Mouse (Mus musculus) adrenal gland, postnatal 4 days (tissue): Measurements from ENCODE around the gene Hexim1. TPM values are rescaled to one million over a fixed set of nuclear protein-coding genes. Genes with fewer than 3 reads are reported as not detected.

Experiments used
- DNase-seq, 2 experiments: peaks; one replicate each; pipeline ENCODE4 v3.0.0; 2021 to 2022; ENCODE audit warnings: low spot score in 2 of 2, mixed read lengths in 2 of 2
- total RNA-seq, 2 experiments: library from RNA; stranded (reverse); gene quantifications; 2 replicates each; pipeline ENCODE4 v1.2.3; 2021

The Hexim1 gene
- total RNA-seq, 2 experiments from 2014 or later = 50.6 to 53.4 TPM

DNA sequence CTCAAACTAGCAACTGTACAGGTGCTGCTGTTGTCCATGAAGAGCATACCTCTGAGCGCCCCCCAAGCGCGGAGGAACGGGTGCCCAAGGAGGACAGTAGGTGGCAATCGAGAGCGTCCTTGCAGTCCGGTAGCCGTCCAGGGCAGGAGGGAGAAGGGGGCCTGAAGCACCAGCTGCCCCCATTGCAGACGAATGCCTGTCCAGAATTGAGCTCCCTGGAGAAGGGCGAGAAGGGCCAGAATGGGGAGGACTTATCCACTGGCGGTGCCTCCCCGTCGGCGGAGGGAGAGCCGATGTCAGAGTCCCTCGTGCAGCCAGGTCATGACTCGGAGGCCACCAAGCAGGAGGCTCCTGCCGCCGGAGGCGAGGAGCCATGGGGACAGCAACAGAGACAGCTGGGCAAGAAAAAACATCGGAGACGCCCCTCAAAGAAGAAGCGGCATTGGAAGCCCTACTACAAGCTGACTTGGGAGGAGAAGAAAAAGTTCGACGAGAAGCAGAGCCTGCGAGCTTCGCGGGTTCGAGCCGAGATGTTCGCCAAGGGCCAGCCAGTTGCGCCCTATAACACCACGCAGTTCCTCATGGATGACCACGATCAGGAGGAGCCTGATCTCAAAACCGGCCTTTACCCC is 1.0 kb downstream of the Hexim1 start:
- DNase-seq = peak; percentile 51 to 62

DNA sequence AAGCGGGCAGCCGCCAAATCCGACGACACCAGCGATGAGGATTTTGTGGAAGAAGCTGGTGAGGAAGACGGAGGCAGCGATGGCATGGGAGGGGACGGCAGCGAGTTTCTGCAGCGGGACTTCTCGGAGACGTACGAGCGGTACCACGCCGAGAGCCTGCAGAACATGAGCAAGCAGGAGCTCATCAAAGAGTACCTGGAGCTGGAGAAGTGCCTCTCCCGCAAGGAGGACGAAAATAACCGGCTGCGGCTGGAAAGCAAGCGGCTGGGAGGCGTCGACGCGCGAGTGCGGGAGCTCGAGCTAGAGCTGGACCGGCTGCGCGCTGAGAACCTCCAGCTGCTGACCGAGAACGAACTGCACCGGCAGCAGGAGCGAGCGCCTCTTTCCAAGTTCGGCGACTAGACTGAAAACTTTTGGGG is 1.6 kb downstream of the Hexim1 start:
- no peak for DNase-seq

DNA sequence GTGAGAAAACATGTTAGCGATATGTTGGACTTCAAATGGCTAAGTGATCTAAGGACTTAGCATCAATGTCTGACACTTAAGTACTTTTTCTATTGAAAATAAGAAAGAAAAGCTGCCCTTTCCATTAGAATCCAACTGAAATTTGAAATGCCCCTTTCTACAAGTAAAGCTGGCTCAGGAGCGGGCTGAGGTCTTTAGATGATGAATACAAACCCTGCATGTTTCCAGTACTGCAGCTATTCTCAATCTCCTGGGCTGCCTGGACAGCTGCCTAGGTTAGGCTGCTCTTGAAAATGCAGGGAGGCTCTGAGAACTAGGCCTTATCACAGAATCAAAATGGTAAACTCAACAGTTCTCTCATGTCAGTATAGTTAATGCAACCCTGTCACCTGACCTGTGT is 2.8 kb downstream of the Hexim1 start:
- no peak for DNase-seq

DNA sequence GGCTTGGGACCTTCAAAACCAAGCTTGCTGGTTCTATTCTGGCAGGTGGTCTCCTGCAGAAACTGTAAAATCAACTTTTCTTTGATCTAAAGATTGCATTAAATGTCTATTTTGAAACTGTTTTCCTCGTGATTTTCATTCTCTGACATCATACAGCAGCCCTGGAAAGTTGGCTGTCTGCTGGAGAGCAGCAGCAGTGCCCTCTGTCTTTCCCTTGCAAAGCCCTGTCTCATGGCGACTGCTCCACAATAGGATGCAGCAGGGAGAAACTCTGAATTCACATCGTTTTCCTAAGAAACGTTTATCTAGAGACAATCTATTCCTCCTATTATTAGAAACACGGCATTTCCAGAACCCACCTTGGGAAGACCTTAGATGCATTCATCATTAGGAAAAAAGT is 3.6 kb downstream of the Hexim1 start:
- DNase-seq = no peak

DNA sequence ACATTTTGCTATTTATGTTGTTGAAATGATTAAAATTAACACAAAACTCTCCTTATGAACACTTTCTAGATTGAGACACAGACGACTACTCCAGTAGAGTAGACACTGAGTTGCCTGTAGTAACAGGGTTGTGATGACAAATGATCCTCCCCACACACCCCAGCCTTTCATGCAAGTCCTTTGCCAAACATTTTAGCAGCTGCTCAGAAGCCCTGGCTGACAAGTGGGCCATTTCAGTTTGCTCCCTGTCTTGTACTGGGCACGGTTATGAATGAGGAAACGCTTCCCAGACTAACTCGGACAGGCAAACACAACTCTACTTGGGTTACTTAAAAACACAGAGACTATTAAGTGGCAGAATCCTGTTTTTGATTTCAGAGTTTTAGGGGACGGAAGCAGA is 4.3 kb downstream of the Hexim1 start:
- DNase-seq = no peak

DNA sequence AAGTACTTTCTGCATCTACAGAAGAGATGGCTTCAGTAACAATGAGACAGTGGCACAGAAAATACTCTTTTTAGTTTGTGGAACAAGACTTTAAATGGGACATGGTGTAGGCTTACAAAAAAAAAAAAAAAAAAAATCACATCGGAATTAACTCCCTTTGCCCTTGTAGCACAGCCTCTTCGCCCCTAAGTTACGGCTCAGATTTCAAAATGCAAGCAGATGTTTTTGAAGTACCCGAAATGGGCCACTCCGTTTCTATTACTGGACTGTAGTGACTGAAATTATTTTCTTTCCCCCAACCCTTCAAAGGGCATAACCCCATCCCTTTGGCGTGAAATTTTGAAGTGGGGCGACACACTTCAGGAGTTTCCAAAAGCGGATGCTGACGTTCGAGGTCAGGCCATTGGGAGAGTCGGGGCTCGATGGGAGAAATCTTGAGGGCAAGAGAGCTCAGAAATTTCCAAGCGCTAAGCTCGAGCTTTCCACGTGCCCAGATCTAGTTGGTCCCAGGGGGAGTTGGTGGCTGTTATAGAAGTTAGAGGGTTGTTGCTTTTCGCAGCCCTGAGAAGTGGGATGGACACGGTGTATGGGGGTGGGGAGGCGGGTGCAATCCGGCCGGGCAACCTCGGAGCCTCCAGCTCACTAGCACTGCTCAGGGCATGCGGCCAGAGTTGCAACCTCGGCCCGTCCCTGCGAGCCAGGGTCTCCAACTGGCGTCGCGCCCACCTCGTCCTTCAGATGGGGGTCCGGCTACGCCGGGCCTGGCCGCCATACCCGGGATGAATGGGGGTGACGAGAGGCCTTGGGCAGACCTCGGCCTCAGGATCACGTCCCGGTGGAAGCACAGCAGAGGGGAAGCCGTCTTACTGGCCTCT is 15.9 kb downstream of the Hexim1 start, which contains the start of gene Hexim2:
Gene Hexim2 (plus strand): TSS at position 729 of the 875 bp plus-strand sequence.
- peak; percentile 47 to 52 for DNase-seq

DNA sequence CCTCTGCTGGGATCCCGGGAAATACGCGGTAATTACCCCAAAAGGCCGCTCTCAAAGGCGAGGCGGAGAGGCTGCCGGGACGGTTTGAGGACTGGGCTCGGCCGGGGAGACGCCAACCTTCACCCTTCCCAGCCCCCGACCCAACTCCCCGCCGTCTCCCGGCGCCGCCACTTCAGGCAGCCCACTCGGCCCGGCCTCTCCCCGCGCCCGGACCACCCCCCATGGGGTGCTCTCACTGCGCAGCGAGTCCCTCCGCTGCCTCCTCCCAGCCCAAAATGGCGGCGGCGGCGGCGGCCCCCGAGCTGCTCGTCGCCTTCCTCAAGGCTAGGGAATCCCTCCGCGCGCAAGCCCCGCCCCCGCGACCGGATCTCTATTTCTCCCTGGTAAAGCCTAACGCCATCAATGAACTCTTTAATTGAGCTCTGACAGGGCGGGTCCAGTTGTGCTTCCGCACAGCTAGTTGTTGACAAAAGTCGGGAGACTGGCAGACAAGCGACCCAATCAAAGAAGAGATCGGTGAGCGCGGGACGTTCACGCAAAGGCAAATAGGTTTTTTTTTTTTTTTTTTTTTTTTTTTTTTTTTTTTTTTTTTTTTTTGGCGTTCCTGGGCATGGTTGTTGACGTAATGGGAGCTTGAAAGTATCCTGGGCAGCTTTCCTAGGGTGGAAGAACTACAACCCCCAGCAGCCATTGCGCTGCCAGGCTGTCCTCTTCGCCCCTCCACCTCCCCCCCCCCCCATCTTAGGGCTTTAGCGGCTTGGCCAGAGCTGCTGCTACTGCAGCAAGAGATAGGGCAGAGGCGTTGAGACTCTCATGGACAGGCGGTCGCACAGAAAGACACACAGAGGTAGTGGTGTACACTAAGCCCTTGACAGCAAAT is 16.8 kb downstream of the Hexim1 start:
- peak; percentile 99 for DNase-seq

DNA sequence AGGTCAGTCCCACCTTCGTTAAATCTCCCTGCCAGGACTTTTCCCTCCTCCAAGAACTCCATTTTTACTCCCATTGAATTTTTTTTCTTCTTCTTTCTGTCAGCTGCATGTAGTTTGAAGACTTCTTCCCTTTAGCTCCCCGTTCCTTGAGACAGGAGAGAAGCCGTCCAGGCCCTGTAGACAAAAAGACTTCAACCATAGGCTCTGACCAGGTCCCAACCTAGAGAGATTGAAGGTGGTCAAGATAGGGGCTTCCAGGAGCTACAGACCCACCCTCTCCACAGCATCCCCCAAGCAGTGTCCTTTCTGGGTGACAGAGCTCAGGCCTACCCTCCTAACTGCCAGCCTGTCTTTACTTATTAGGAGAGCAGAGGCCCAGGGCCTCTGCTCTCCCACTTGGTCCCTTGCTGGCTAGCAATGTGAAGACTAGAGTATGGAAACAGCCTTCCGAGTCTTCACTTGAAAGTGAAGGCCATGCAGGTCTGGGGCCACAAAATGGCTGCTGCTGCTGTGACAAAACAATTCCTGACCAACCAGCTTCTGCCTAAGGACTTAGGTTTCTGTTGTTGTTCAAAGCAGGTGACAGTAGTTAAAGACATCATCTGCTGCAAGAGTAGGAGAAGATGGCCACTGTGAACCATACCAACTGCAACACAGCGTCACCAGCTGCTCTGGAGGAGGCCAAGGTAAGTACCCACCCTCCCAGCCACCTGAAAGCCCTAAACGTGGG is 17.6 kb downstream of the Hexim1 start:
- DNase-seq = no peak

DNA sequence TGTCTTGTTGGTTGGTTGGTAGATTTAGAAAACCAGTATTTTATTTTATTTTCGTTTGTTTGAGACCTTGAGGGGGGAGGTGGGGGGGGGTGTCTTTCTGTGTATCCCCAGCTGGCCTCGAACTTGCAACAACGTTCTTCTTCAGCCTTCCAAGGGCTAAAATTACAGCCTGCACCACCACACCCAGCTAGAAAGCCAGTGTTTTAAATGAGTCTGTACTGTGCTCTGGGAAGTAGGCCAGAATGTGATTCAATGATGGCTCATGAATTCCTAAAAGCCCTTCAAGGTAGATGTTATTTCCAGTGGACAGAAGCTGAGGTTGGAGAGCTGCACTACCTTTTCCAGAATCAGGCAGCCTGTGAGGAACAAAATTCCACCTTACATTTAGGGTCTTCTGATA is 18.2 kb downstream of the Hexim1 start:
- DNase-seq = no peak

DNA sequence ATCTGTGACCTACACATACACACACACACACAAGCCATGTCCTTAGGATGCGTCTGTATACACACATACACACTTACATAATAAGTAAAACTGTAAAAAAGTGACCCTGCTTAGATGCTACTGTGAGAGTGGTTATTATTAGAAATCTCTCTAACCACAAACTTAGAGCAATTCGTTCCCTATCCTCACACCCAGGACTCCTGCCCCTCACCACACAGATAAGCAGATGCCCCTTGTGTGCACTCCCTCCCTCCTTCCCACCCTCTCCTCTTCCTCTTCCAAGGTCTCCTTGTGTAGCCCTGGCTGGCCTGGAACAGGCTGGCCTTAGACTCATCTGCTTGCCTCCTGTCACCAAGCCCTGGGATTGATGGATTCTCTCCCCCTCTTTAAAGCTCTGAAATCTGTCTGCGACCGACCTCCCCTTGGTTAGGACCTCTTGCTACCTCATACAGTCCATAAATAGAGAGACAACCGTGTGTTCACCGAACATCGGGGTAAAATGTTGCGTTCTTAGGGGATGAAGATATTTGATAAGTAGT is 20.1 kb downstream of the Hexim1 start:
- DNase-seq = no peak

DNA sequence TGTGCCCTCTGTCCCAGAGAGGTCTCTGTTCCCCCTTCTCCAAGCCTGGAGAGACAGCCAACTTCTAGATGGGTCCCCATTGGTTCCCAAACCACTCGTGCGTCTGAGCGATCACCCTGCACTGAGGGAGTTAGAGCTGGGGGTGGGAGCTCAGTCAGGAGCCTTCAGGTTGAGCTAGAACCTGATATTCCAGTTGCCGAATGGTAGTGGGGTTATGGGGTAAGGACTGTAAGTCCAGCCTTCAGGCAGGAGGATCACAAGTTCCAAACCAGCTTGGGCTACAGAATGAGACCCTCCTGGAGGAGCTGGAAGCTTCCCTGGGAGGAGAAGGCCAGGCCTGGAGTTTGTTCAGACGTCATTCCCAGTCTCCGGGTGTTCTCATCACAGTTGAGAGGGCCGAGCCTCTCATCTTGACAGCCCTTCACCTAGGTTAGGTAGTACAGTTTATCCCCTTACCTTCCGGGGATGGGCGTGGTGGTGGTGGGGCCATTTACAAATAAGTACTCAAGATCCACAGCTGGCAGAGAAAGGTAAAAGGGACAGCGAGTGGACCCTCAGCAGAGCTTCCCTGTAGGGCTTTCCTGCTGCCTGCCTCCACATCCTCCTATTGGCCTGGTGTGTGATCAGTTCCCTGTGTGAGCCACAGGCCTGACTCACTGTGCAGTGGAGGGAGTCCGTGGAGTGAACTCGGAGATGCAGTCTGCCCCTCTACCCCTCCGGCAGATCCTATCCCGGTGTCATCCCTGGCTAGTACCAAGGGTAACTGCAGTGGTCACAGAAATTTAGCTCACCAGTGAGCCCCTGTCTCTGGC is 24.1 kb downstream of the Hexim1 start:
- no peak for DNase-seq

DNA sequence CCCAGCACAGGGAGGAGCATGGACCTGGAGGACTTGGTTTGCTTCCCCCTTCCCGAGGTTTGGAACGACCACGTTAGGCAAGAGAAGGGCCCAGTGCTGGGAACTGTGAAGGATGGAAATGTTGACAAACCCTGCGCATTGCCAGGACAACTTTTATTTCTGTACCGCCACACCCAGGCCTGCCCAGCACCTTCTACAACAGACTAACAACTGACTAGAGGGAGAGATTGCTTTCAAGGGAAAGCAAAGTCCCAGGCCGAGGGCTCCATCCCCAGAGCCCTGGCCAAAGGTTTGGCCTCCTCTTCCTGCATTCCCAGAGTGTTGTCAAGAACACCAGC is 24.7 kb downstream of the Hexim1 start:
- DNase-seq = no peak

DNA sequence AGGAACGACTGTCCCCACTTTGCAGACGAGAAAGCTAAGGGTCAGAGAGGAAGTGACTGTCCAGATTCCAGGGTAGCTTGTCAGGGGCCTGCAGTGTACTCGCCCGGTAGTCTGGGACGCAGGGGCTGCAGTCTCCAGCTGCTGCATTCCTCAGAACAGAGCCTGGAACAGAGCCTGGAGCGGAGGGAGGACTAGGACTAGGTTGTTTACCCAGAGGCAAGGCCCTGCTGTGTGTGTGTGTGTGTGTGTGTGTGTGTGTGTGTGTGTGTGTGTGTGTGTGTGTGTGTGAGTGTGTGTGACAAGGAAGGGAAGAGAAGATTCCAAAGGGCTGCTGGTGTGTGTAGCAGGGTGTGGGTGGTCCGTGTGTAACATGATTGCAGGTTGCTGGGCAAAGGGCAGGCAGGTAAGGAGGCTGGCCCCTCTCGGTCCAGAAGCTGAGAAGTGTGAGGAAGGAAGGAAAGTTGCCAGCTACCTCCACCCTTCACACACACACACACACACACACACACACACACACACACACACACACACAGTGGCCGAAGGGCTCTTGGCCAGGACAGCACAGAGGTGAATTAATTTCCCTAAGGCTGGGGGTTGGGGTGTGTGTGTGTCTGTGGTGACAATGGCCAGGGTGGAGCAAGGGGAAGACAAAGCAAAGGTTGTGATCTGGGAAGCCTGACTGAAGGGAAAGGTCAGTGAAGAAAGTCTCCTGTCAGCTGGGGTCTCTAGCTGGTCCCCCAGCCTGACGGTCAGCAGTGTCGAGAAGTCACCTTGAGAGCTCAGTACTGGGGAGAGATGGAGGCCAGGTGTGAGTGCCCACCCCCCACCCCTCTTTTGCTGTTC is 25.3 kb downstream of the Hexim1 start:
- DNase-seq = no peak

DNA sequence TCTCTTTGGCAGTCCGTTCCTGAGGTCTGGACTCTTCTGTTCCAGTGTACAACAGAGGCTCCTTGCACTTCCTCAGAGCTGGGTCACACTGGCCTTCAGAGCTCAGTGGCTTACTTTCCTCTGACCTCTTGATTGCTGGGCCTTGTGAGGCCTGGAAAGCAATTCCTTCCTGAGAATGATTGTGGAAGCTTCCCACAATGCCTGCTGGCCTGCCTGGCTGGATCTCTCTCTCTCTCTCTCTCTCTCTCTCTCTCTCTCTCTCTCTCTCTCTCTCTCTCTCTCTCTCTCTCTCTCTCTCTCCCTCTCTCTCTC is 25.9 kb downstream of the Hexim1 start:
- no peak for DNase-seq

DNA sequence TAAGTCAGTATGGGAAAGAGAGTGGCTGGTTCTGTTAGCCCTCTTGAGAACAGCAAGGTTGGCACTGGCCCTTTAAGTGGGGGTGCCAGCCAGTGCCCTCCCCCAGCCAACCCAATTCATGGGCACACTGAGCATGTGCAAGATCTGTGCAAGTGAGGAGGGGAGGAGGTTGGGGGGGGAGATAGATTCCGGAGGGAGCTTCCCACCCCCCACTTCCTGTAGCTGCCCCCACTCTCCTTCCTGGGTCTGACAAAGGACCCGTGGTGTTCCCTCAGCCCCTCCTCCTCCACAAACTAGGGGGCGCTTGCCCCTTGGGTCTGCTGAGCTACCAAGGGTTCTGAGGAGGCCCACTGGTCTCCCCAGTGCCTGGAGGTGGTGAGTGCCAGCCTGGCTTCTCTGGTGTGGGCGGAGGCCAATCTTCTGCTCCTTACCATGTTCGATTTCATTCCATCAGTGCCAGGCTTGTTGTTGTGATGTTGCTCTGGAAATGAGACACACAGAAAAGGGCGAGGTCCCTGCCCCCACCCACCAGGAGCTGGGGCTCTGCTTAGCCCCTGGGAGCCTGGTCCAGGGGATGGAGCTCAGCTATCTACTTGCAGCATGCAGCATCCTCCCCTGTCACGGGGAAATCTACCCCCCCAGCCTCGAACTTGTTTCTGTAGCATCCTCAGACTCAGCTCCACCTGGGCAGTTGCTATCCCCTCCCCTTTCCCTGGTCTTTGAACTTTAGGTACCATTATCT is 26.6 kb downstream of the Hexim1 start:
- peak in 1 of 2 experiments; percentile 62 for DNase-seq

DNA sequence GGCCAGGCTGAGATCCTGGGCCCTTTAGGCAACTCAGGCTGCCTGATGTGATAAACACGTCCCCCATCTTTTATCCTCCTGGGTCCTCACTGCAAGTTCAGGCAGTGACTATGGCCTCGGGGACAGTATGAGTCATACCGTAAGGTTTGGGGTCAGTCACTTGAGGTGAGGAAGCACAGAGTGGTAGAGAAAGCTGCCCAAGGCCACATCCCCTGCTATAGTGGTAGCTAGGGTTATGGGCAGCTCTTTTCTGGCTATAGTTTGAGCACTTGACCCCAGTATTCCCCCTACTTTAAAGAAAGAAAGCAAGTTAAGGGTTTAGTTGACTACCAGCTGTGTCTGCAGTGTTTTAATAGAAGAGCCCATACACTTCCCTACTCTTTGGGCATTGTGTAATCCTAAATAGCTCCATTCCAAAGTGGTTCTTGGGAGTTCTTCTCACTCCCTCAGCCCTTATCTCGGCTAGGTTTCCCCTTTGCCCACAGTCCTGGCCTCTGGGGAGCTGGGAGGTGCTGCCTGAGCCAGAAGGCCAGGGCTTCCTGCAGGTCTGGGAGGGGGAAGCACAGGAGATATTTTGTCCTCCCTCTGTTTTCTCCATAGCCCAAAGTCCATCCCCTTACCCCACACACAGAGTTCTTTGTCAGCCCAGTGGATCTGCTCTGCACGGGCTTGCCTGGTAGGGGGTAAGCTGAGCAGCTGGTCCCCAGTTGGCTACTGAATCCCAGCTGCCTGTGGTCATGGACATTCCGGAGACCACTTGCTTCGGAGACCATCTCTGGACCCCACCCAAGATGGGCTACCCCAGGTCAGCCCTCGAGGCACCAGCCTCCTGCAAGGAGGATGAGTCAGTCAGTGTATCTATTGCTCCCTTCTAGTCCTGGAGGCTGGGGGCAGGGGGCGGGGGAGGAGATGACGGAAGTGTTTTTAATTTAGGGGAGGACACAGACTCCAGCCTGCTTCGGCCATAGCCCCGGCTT is 28.6 kb downstream of the Hexim1 start:
- DNase-seq = no peak

DNA sequence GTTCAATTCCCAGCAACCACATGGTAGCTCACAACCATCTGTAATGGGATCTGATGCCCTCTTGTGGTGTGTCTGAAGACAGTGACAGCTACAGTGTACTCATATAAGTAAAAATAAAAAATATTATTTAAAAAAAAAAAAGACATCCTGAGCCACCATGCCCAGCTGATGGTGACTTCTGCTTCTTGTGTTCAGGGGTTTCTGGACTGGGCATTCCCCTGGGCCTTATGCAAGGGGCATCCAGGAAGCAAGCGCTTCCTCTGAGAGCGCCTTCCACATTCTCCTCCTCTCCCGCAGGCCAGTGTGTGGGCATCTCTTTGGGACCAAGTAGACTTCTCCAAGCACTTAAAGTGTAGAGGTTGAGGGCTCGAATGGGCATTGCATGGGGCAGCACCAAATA is 30.4 kb downstream of the Hexim1 start:
- no peak for DNase-seq
